Mouse (Mus musculus) hindbrain, embryonic 10.5 days (tissue): ENCODE measurements at regions not wholly inside any gene's neighbourhood (a gene's known extent, or its start where the extent isn't known, plus 50 kb on each side); places are given as distances from the start of the nearest gene placed in this dataset.

ENCODE experiments used
- DNase-seq: peaks from one replicate; pipeline ENCODE4 v3.0.0-alpha.2; 2017; ENCODE audit warnings: low spot score
- H3K27ac ChIP-seq: fragments of 300-500 bp; sonication (generic); 2 replicates; pipeline ENCODE4 v1.5.1; 2016; ENCODE audit warnings: mild to moderate bottlenecking, moderate library complexity
- H3K27me3 ChIP-seq: fragments of 300-500 bp; sonication (generic); 2 replicates; pipeline ENCODE4 v1.6.1; 2016; ENCODE audit warnings: mild to moderate bottlenecking; ENCODE audit not compliant: poor library complexity, insufficient read depth, severe bottlenecking
- H3K36me3 ChIP-seq: fragments of 300-500 bp; sonication (generic); 2 replicates; pipeline ENCODE4 v1.6.1; 2016; ENCODE audit warnings: mild to moderate bottlenecking, moderate library complexity
- H3K4me1 ChIP-seq: fragments of 300-500 bp; sonication (generic); replicated peaks from 2 replicates; pipeline ENCODE4 v1.6.1; 2016; ENCODE audit warnings: mild to moderate bottlenecking
- H3K4me3 ChIP-seq: fragments of 300-500 bp; sonication (generic); 2 replicates; pipeline ENCODE4 v1.5.1; 2016; ENCODE audit warnings: mild to moderate bottlenecking, moderate library complexity
- H3K9me3 ChIP-seq: fragments of 300-500 bp; sonication (generic); 2 replicates; pipeline ENCODE4 v1.6.1; 2016; ENCODE audit warnings: mild to moderate bottlenecking, moderate library complexity
- WGBS: fragments of 180-500 bp; shearing (Covaris S2); methylation state at CpG from one replicate; pipeline ENCODE4 v1.1.7; 2016; 5-methylcytosine and 5-hydroxymethylcytosine counted together

DNA sequence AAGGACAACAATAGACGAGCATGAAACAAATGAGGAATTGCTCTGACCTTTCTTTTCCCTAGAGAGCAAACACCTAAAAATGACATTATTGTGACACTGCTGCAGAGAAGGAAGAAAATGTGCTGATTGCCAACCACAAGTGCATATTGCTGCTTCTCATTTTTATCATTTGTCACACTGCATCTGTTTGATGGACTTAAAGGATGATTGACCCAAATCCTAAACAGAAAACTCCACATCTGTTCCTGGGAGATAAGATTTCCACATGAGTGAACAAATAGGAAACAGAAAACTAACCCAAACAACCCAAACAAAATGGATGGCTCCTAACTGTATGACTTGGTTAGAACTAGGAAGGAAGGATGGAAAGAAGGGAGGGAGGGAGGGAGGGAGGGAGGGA, 118.5 kb downstream of the Ccdc50 start:
- H3K4me3 ChIP-seq = no peak overlapping the region
- H3K27ac ChIP-seq = no peak overlapping the region
- no peak for DNase-seq
- 78% methylated on average over 1 of the region's 1 CpGs for WGBS
- no peaks in the 10 kb centered on the region for H3K36me3 ChIP-seq
- H3K4me1 ChIP-seq = no peaks in the 10 kb centered on the region
- no peaks in the 10 kb centered on the region for H3K9me3 ChIP-seq
- no peaks in the 10 kb centered on the region for H3K27me3 ChIP-seq

DNA sequence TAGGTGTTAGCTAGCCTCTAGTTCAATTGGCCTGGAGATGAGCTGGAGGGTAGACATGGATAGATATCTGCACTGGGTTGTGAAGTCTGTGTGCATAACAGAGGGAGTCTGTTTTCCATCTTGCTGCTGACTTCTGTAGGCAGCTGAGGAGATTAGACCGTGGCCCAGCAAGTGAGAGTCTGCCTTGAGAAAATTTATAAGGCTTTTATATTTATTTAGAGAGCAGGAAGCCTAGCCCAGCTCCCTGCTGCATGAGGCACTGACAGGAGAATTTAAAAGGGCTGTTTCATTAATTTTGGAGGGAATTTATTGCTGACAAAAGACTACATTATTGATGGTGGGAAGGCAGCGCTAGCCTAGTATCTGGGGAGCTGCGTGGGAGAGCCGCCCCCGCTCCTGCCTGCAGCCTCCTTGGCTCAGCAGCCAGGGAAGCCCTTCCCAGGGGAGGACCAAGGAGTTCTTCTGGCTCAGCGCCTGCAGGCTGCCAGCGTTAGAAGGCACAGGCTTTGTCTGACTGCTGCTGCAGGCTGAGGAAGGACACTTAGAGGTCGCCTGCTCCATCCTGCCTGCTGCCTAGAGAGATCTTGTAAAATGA, 135.0 kb downstream of the Ccdc50 start:
- 40% methylated on average over 8 of the region's 8 CpGs for WGBS
- no peak overlapping the region for H3K4me3 ChIP-seq
- peak overlapping the region; percentile 54 for H3K27ac ChIP-seq
- H3K27me3 ChIP-seq = no peaks in the 10 kb centered on the region
- H3K9me3 ChIP-seq = no peaks in the 10 kb centered on the region
- no peaks in the 10 kb centered on the region for H3K36me3 ChIP-seq
- DNase-seq = peak; percentile 15
- peaks cover 5% of the 10 kb centered on the region; the same call in 1 of the 2 replicates for H3K4me1 ChIP-seq

DNA sequence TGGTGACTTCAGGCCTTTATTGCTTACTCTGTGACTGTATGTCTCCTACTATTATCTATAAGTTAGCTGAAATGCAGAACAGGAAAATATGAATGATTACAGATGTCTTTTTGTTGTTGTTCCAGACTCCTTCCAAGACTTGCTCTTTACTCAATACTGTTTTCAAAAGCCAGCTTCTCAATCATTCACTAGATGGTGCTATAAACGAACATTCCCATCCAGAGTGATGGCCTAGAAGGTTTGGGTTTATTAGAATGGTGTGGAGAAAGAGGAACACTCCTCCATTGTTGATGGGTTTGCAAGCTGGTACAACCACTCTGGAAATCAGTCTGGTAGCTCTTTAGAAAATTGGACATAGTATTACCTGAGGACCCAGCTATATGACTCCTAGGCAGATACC, 138.0 kb downstream of the Ccdc50 start:
- no peaks in the 10 kb centered on the region for H3K27me3 ChIP-seq
- no peak overlapping the region for H3K27ac ChIP-seq
- WGBS = 59% methylated on average over 1 of the region's 1 CpGs
- no peaks in the 10 kb centered on the region for H3K9me3 ChIP-seq
- no peaks in the 10 kb centered on the region for H3K36me3 ChIP-seq
- H3K4me1 ChIP-seq = peaks cover 5% of the 10 kb centered on the region; the same call in 1 of the 2 replicates
- H3K4me3 ChIP-seq = no peak overlapping the region
- DNase-seq = no peak

DNA sequence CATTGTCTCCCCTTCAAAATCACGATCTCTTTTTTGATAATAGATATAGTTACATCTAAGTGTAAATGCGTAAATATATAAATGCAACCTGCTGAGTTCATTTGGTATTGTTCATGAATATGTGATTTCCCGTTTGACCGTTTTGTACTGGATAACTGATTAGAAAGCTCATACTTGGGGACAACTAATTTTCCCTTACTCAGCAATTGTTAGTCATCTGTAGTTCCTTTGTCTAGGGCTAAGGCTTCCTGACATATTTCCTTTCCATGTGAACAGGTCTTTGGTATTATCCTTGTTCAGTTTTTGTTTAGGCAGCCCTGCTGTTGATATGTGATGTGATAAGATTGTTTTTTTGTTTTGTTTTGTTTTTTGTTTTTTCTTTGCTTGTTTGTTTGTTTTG, 142.0 kb downstream of the Ccdc50 start:
- Histone ChIP-seq H3K27ac (no peak overlapping the region), H3K36me3 (no peaks in the 10 kb centered on the region), H3K9me3 (no peaks in the 10 kb centered on the region), H3K4me1 (no peaks in the 10 kb centered on the region), H3K27me3 (no peaks in the 10 kb centered on the region), H3K4me3 (no peak overlapping the region)
- 94% methylated on average over 4 of the region's 4 CpGs for WGBS
- DNase-seq = no peak
